Mouse (Mus musculus): ENCODE results near the gene Mybpc2. TPM values are rescaled to one million over a fixed set of nuclear protein-coding genes. Genes with fewer than 3 reads are reported as not detected.

The Mybpc2 gene
- polyA plus RNA-seq, 1 experiment from 2014 or later: 0.18 TPM

DNA sequence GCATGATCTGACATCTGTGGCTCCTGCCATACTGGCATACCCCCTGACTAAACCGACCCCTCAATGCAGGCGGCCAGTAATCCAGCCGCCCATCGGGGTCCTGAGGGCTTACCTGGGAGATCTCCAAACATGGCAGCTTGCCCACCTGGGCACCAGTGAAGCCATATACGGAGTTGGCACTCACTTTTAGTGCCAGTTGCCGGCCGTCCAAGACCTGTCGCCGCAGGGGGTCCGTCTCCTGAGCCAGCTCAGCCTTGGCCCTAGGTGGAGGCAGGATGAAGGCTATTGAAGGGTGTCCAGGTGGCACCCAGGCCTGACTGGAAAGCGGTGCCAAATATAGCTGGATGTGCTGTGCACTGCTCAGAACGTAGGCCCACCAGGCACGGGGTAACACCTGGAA, 13.0 kb upstream of the Mybpc2 start:
- H3K9me3 ChIP-seq (ENCODE audit: control insufficient read depth, low read length): no peaks in the 10 kb centered on the region
- no peaks in the 10 kb centered on the region for H3K4me1 ChIP-seq (ENCODE audit: control insufficient read depth, insufficient read depth, low read length)
- no peak overlapping the region for H3K4me2 ChIP-seq (replicated peaks; ENCODE audit: low read depth, low read length)
- H3K27me3 ChIP-seq (ENCODE audit: control insufficient read depth, insufficient read depth, low read length): no peaks in the 10 kb centered on the region
- no peak overlapping the region for H3K4me3 ChIP-seq (ENCODE audit: low read length)
- H3K27ac ChIP-seq (ENCODE audit: low read depth, low read length): no peak overlapping the region
- H3K36me3 ChIP-seq (ENCODE audit: control insufficient read depth, insufficient read depth, low read length): peaks cover 95% of the 10 kb centered on the region
- H3K9ac ChIP-seq (ENCODE audit: low read depth, low read length): no peak overlapping the region
- no peak for ATAC-seq (ENCODE audit: low FRiP score, low TSS enrichment)
- 92% methylated on average over 13 of the region's 13 CpGs for WGBS

- Histone ChIP-seq H3K4me3 (ENCODE audit: low read length) (no peak overlapping the region), H3K27me3 (ENCODE audit: control insufficient read depth, insufficient read depth, low read length) (no peaks in the 10 kb centered on the region), H3K36me3 (ENCODE audit: control insufficient read depth, insufficient read depth, low read length) (peaks cover 92% of the 10 kb centered on the region), H3K9me3 (ENCODE audit: control insufficient read depth, low read length) (no peaks in the 10 kb centered on the region), H3K27ac (ENCODE audit: low read depth, low read length) (no peak overlapping the region), H3K4me2 (replicated peaks; ENCODE audit: low read depth, low read length) (no peak overlapping the region), H3K4me1 (ENCODE audit: control insufficient read depth, insufficient read depth, low read length) (no peaks in the 10 kb centered on the region), H3K9ac (ENCODE audit: low read depth, low read length) (no peak overlapping the region)
- WGBS: 71% methylated on average over 7 of the region's 7 CpGs
- ATAC-seq (ENCODE audit: low FRiP score, low TSS enrichment): no peak
These were observed 12.6 kb upstream of the Mybpc2 start for GRCm38 (mm10) chr7:44537009-44537408.

GRCm38 (mm10) chr7:44536590-44536968, 12.1 kb upstream of the Mybpc2 start:
- Histone ChIP-seq H3K4me1 (ENCODE audit: control insufficient read depth, insufficient read depth, low read length) (no peaks in the 10 kb centered on the region), H3K9ac (ENCODE audit: low read depth, low read length) (no peak overlapping the region), H3K36me3 (ENCODE audit: control insufficient read depth, insufficient read depth, low read length) (peaks cover 88% of the 10 kb centered on the region), H3K27ac (ENCODE audit: low read depth, low read length) (no peak overlapping the region), H3K27me3 (ENCODE audit: control insufficient read depth, insufficient read depth, low read length) (no peaks in the 10 kb centered on the region), H3K9me3 (ENCODE audit: control insufficient read depth, low read length) (no peaks in the 10 kb centered on the region), H3K4me2 (replicated peaks; ENCODE audit: low read depth, low read length) (no peak overlapping the region), H3K4me3 (ENCODE audit: low read length) (no peak overlapping the region)
- no peak for ATAC-seq (ENCODE audit: low FRiP score, low TSS enrichment)
- WGBS: 96% methylated on average over 6 of the region's 6 CpGs

- Histone ChIP-seq H3K27me3 (ENCODE audit: control insufficient read depth, insufficient read depth, low read length) (no peaks in the 10 kb centered on the region), H3K4me1 (ENCODE audit: control insufficient read depth, insufficient read depth, low read length) (no peaks in the 10 kb centered on the region), H3K27ac (ENCODE audit: low read depth, low read length) (no peak overlapping the region), H3K9me3 (ENCODE audit: control insufficient read depth, low read length) (no peaks in the 10 kb centered on the region), H3K4me3 (ENCODE audit: low read length) (no peak overlapping the region), H3K9ac (ENCODE audit: low read depth, low read length) (no peak overlapping the region), H3K36me3 (ENCODE audit: control insufficient read depth, insufficient read depth, low read length) (peaks cover 82% of the 10 kb centered on the region), H3K4me2 (replicated peaks; ENCODE audit: low read depth, low read length) (no peak overlapping the region)
- ATAC-seq (ENCODE audit: low FRiP score, low TSS enrichment): no peak
- 89% methylated on average over 27 of the region's 27 CpGs for WGBS
These were observed 11.5 kb upstream of the Mybpc2 start for GRCm38 (mm10) chr7:44535657-44536589.

DNA sequence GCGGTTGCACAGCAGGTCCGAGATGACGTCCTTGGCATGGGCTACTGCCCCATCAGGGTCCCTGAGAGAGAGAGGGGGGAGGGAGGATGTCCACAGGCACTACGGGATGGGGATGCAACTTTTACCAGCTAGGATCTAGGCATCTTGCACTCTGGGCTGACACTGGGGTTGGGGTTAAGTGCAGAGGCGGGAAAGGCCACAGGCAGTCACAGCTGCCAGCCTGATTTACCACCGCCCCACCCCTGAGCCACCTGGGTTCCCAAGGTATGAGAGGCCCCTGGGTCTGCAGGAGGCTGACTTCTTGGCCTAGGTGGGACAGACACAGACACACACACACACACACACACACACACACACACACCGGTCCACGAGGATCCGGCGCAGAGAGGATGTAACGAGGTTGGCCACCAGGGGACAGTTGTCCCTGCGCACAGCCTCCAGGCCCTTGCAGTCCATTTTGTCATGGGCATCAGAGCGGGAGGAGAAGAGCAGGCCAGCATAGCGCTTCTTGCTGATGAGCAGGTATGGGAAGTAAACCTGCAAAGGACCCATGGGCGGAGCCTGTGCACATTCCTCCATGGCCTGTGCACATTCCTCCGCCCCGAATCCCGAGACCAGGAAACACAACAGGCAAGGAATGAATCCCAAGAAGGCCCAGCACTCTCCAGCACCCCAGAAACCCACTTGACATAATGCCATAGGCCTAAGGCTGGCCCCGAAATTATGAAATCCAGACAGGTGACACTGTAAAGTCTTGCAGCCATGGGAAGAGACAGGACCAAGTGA, 10.4 kb upstream of the Mybpc2 start:
- Histone ChIP-seq H3K27me3 (ENCODE audit: control insufficient read depth, insufficient read depth, low read length) (no peaks in the 10 kb centered on the region), H3K4me3 (ENCODE audit: low read length) (no peak overlapping the region), H3K9ac (ENCODE audit: low read depth, low read length) (no peak overlapping the region), H3K4me1 (ENCODE audit: control insufficient read depth, insufficient read depth, low read length) (no peaks in the 10 kb centered on the region), H3K9me3 (ENCODE audit: control insufficient read depth, low read length) (no peaks in the 10 kb centered on the region), H3K4me2 (replicated peaks; ENCODE audit: low read depth, low read length) (no peak overlapping the region), H3K27ac (ENCODE audit: low read depth, low read length) (no peak overlapping the region), H3K36me3 (ENCODE audit: control insufficient read depth, insufficient read depth, low read length) (peaks cover 72% of the 10 kb centered on the region)
- WGBS: 84% methylated on average over 18 of the region's 19 CpGs
- no peak for ATAC-seq (ENCODE audit: low FRiP score, low TSS enrichment)

DNA sequence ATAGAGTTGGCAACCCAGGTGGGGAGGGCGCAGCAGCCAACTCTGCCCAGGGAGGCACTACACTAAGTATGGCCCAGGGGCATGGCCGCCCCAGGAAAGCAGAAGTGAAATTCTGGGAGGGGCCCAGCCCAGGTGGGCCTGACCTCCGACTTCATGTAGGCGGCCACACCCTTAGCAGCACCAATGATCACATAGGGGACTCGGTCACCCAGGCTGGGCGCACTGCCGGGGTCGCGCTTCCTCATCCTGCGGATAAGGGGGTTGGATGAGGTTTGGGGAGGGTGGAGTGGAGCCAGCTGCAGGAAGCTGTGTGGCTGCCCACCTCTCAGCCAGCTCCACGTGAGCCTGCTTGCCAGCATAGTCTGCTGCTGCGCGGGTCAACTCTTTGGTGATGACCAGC, 9.8 kb upstream of the Mybpc2 start:
- 90% methylated on average over 13 of the region's 13 CpGs for whole genome bisulfite sequencing
- H3K9me3 ChIP-seq (ENCODE audit: control insufficient read depth, low read length): no peaks in the 10 kb centered on the region
- H3K9ac ChIP-seq (ENCODE audit: low read depth, low read length): no peak overlapping the region
- H3K36me3 ChIP-seq (ENCODE audit: control insufficient read depth, insufficient read depth, low read length): peaks cover 66% of the 10 kb centered on the region
- H3K4me3 ChIP-seq (ENCODE audit: low read length): no peak overlapping the region
- no peaks in the 10 kb centered on the region for H3K27me3 ChIP-seq (ENCODE audit: control insufficient read depth, insufficient read depth, low read length)
- no peak for ATAC-seq (ENCODE audit: low FRiP score, low TSS enrichment)
- H3K4me1 ChIP-seq (ENCODE audit: control insufficient read depth, insufficient read depth, low read length): no peaks in the 10 kb centered on the region
- H3K4me2 ChIP-seq (replicated peaks; ENCODE audit: low read depth, low read length): no peak overlapping the region
- no peak overlapping the region for H3K27ac ChIP-seq (ENCODE audit: low read depth, low read length)

- H3K27me3 ChIP-seq (ENCODE audit: control insufficient read depth, insufficient read depth, low read length): 0 out of 2 replicates have a peak, but pooled peaks cover 1% of the 10 kb centered on the region
- ATAC-seq (ENCODE audit: low FRiP score, low TSS enrichment): no peak
- H3K9ac ChIP-seq (ENCODE audit: low read depth, low read length): no peak overlapping the region
- H3K9me3 ChIP-seq (ENCODE audit: control insufficient read depth, low read length): no peaks in the 10 kb centered on the region
- H3K4me3 ChIP-seq (ENCODE audit: low read length): no peak overlapping the region
- no peak overlapping the region for H3K4me2 ChIP-seq (replicated peaks; ENCODE audit: low read depth, low read length)
- 84% methylated on average over 12 of the region's 12 CpGs for WGBS
- H3K36me3 ChIP-seq (ENCODE audit: control insufficient read depth, insufficient read depth, low read length): peaks cover 61% of the 10 kb centered on the region
- H3K27ac ChIP-seq (ENCODE audit: low read depth, low read length): no peak overlapping the region
- no peaks in the 10 kb centered on the region for H3K4me1 ChIP-seq (ENCODE audit: control insufficient read depth, insufficient read depth, low read length)
These were observed 9.2 kb upstream of the Mybpc2 start for GRCm38 (mm10) chr7:44533746-44534045.

- 78% methylated on average over 29 of the region's 29 CpGs for WGBS
- H3K4me2 ChIP-seq (replicated peaks; ENCODE audit: low read depth, low read length): no peak overlapping the region
- no peaks in the 10 kb centered on the region for H3K9me3 ChIP-seq (ENCODE audit: control insufficient read depth, low read length)
- no peak for ATAC-seq (ENCODE audit: low FRiP score, low TSS enrichment)
- H3K27ac ChIP-seq (ENCODE audit: low read depth, low read length): no peak overlapping the region
- no peak overlapping the region for H3K4me3 ChIP-seq (ENCODE audit: low read length)
- 0 out of 2 replicates have a peak, but pooled peaks cover 3% of the 10 kb centered on the region for H3K27me3 ChIP-seq (ENCODE audit: control insufficient read depth, insufficient read depth, low read length)
- H3K36me3 ChIP-seq (ENCODE audit: control insufficient read depth, insufficient read depth, low read length): peaks cover 56% of the 10 kb centered on the region
- no peak overlapping the region for H3K9ac ChIP-seq (ENCODE audit: low read depth, low read length)
- 0 out of 2 replicates have a peak, but pooled peaks cover under 1% of the 10 kb centered on the region for H3K4me1 ChIP-seq (ENCODE audit: control insufficient read depth, insufficient read depth, low read length)
These were observed 8.7 kb upstream of the Mybpc2 start for GRCm38 (mm10) chr7:44532918-44533745.
